Mouse (Mus musculus) lung, embryonic 15.5 days (tissue): ENCODE results near the gene Cwc25. TPM values are rescaled to one million over a fixed set of nuclear protein-coding genes. Genes with fewer than 3 reads are reported as not detected.

ENCODE experiments used
- ATAC-seq: fragments of 200-750 bp; cut with Nextera tagmentation; 2 replicates; pipeline ENCODE4 v1.8.0; 2017; ENCODE audit warnings: moderate number of reproducible peaks, borderline replicate concordance; ENCODE audit not compliant: low FRiP score, low TSS enrichment; ENCODE audit errors: extremely low read depth
- H3K27ac ChIP-seq: fragments of 300-500 bp; sonication (generic); 2 replicates; pipeline ENCODE4 v1.5.1; 2015; ENCODE audit warnings: moderate library complexity, mild to moderate bottlenecking, inconsistent platforms
- H3K27me3 ChIP-seq: fragments of 300-500 bp; sonication (generic); 2 replicates; pipeline ENCODE4 v1.6.1; 2015; ENCODE audit warnings: inconsistent platforms
- H3K36me3 ChIP-seq: fragments of 300-500 bp; sonication (generic); 2 replicates; pipeline ENCODE4 v1.6.1; 2015; ENCODE audit warnings: inconsistent platforms
- H3K4me1 ChIP-seq: fragments of 300-500 bp; sonication (generic); 2 replicates; pipeline ENCODE4 v1.6.1; 2015; ENCODE audit warnings: inconsistent platforms
- H3K4me2 ChIP-seq: fragments of 300-500 bp; sonication (generic); 2 replicates; pipeline ENCODE4 v1.6.1; 2015; ENCODE audit warnings: inconsistent platforms, mild to moderate bottlenecking, moderate library complexity
- H3K4me3 ChIP-seq: fragments of 300-500 bp; sonication (generic); 2 replicates; pipeline ENCODE4 v1.5.1; 2015; ENCODE audit warnings: mild to moderate bottlenecking, inconsistent platforms
- H3K9ac ChIP-seq: fragments of 300-500 bp; sonication (generic); 2 replicates; pipeline ENCODE4 v1.6.1; 2015; ENCODE audit warnings: inconsistent platforms
- H3K9me3 ChIP-seq: fragments of 300-500 bp; sonication (generic); 2 replicates; pipeline ENCODE4 v1.6.1; 2016; ENCODE audit warnings: inconsistent platforms
- WGBS: fragments of 180-500 bp; shearing (Covaris S2); methylation state at CpG from one replicate; pipeline ENCODE4 v1.1.7; 2015; 5-methylcytosine and 5-hydroxymethylcytosine counted together
- polyA plus RNA-seq: library from polyadenylated mRNA; unstranded; fragments of >200 nt; fragmentation: Nextera tagmentation; extraction: Ambion mirVana; gene quantifications from 2 replicates; pipeline ENCODE4 v1.2.1, GENCODE M21; 2015

Cwc25 gene
- polyA plus RNA-seq, 1 experiment from 2014 or later: 18.5 TPM

DNA sequence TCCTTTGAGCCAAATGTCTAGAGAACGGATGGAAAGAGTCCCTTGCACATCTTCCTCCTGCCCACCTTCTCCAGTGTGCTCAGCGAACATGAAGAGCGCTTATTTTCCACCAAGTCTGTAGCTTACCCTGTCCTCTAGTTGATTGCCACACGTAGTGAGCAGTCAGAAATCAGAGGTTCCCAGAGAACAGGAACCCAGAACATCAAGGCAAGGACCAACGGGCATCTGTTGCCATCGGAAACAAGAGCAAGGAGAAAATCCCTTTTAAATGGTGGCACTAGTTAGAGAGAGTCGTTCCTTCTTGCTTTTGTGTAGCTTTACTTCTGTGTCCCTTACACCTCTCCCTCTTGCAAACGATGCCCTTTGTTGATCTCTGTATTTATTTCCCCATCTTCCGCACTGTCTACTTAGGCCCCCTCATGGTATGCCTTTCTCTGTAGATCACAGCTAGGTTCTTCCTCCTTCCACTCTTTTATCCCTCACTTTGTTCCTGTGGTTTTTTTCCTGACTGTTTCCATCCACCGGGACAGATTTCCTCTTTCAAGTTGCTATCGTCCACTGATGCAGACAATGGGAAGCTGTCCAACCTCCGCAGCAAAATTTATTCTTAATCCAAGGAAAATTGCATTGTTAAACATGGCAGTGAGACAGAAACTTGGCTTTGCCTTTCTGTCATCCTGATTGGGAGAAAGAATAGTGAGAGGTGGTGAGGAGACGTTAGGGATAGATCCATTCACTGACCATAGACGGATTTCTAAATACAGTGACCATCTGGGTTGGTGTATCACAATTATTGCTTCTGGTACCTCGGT, 64.6 kb downstream of the Cwc25 start:
- Histone ChIP-seq H3K9me3 (no peaks in the 10 kb centered on the region), H3K36me3 (peaks cover 19% of the 10 kb centered on the region), H3K27ac (peak overlapping the region; percentile 88), H3K4me2 (peak overlapping the region; percentile 95), H3K9ac (peak overlapping the region; percentile 11; the same call in 1 of the 2 replicates), H3K4me3 (peak overlapping the region; percentile 90), H3K4me1 (peaks cover 38% of the 10 kb centered on the region), H3K27me3 (no peaks in the 10 kb centered on the region)
- WGBS: 45% methylated on average over 15 of the region's 15 CpGs
- ATAC-seq: no peak

DNA sequence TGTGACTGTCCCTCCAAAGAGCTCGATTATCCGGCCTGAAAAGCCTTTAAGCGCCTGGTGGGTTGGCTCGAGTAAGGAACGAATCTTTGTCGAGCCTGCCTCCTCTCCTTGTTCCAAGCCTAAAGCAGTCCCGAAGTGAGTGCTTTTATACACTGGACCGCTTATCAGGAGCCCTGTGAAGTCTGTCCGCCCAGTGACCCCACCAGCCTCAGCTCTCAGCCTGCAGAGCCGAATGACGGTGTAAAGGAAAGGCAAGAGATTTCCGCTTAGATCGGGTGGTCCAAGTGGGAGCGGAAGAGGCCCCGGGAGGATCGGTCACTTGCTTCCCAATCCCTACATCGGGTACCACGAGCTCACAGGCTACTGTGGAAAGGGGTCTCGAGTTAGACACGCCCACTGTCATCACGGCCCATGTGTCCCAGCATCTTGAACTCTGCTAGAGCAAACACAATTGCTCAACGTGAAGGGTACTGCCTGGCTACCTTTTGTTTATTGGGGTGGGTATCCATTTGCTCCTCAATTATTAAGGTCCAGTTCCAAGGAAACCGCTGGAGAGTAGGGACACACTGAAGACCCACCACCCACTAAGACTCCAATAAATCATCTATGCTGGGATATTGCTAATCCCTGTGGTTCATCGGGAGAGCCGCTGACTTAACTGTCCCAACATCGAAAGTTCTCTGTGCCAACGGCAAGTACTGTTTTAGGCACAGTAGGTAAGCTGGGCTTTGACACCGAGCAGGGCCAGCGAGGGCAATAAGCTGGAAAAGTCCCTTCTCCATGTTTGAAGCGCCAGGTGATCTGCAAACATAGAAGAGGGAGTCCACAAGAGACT, 65.4 kb downstream of the Cwc25 start:
- no peak for ATAC-seq
- Histone ChIP-seq H3K4me1 (peaks cover 47% of the 10 kb centered on the region), H3K36me3 (peaks cover 11% of the 10 kb centered on the region), H3K4me3 (peak overlapping the region; percentile 90), H3K9ac (peak overlapping the region; percentile 86), H3K4me2 (peak overlapping the region; percentile 95), H3K9me3 (no peaks in the 10 kb centered on the region), H3K27me3 (no peaks in the 10 kb centered on the region), H3K27ac (peak overlapping the region; percentile 100)
- WGBS: 14% methylated on average over 30 of the region's 30 CpGs

DNA sequence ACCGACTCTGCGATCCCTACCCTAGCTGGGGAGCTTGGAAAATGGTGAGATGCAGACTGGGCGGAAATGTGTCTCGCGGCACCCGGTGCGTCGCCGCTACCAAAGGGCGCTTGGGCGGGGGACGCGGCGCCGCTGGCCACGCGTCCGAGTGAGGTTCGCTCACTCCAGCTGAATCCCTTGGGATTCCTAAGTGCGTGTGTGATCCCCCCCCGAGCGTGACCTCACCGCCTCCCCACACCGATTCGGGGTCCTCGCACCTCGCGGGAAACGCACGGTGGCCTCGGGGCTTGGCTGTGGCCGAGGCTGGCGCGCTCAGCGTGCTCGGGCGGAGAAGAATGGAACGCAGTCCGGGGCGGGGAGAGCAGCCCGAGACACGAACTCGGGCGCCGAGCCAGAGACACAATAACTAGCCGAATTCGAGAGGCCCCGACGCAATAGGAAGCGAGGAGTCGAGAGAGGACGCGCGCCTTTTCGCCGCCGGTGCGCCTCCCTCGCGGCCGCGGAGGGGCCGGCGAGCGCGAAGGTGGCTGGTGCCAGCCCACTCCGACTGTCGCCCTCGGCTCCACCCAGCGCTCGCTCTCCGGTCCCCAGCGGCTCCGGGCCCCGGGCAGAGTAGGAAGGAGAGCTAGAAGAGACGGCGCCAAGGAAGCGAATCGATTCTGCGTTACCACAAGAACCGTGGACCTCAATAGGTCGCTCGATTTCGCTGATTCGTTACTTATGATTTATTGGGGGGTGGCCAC, 66.2 kb downstream of the Cwc25 start, which contains the start of gene Pcgf2:
Gene Pcgf2 (minus strand): TSS at position 495 of the 743 bp plus-strand sequence.
- peaks cover 5% of the 10 kb centered on the region; the same call in 1 of the 2 replicates for H3K36me3 ChIP-seq
- H3K4me2 ChIP-seq: peak within 1 kb of the TSS; percentile 95
- peak within 1 kb of the TSS; percentile 94 for H3K9ac ChIP-seq
- H3K27me3 ChIP-seq: no peaks in the 10 kb centered on the region
- peak; percentile 21 for ATAC-seq
- WGBS: under 1% methylated on average over 85 of the region's 85 CpGs
- peaks cover 55% of the 10 kb centered on the region for H3K4me1 ChIP-seq
- peak within 1 kb of the TSS; percentile 100 for H3K27ac ChIP-seq
- peak within 1 kb of the TSS; percentile 90 for H3K4me3 ChIP-seq
- no peaks in the 10 kb centered on the region for H3K9me3 ChIP-seq

DNA sequence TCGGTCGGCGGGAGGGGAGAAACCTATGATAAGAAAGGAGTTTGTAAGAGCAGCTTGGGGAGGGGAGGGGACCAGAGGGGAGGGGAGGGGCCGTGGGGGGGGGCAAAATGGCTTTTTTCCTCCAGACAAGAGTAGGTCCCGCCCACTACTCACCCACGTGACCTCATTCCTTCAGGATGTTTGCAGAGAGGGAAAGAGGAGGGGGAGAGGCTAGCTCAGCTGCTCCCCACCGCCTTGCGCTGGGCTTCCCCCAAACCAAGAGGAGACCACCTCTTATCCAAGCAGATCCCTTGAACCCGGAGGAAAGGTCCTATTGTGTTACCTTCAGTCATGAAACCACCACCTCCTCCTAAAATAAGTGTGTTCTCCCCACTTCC, 66.7 kb downstream of the Cwc25 start:
- Histone ChIP-seq H3K4me2 (peak overlapping the region; percentile 95), H3K4me1 (peaks cover 60% of the 10 kb centered on the region), H3K36me3 (peaks cover 2% of the 10 kb centered on the region; the same call in 1 of the 2 replicates), H3K4me3 (peak overlapping the region; percentile 90), H3K9ac (peak overlapping the region; percentile 94), H3K27ac (peak overlapping the region; percentile 100), H3K27me3 (no peaks in the 10 kb centered on the region), H3K9me3 (no peaks in the 10 kb centered on the region)
- WGBS: 0% methylated on average over 3 of the region's 9 CpGs
- ATAC-seq: peak; percentile 48

DNA sequence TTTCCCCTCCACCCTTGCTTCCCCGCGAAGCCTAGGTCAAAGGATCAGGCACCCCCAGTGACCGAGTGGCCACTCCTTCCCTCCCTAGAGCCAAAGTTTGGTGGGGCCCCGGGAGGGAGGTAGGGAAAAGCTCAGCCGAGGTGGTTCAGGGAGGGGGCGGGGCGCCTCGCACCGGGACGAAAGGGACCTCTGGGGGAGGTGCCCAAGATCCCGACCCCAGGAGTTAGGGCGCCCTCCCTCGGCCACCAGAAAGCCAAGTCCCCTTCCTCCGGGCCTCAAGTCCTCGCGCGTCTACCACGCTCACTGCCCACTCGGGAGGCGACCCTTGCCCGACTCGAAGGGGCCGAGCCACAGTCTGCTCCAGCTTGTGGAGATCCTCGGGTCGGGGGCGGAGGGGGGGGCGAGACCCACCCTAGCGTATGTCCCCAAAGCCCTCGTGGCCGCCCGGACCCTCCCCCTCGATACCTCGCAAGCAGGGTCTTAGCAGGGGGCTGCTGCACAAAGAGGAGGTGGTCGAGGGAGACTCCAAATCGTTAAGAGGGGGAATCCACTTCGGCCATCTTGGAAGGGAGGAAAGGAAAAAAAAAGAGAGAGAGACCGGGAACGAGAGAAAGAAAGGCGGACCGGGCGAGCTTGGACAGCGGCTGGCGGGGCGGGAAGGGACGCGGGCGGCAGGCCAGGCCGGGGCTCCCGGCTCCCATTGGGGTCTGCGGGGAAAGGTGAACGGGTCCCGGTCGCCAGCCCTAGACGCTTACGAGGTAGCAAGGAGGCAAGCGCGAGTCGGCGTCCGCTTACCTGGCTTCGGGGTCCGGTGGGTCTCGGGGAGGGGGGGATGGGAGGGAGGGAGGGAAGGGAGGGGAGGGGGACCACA, 67.4 kb downstream of the Cwc25 start:
- WGBS: under 1% methylated on average over 56 of the region's 63 CpGs
- Histone ChIP-seq H3K4me2 (peak overlapping the region; percentile 95), H3K9me3 (no peaks in the 10 kb centered on the region), H3K4me1 (peaks cover 60% of the 10 kb centered on the region), H3K36me3 (no peaks in the 10 kb centered on the region), H3K4me3 (peak overlapping the region; percentile 90), H3K27ac (peak overlapping the region; percentile 100), H3K9ac (peak overlapping the region; percentile 94), H3K27me3 (no peaks in the 10 kb centered on the region)
- ATAC-seq: no peak

DNA sequence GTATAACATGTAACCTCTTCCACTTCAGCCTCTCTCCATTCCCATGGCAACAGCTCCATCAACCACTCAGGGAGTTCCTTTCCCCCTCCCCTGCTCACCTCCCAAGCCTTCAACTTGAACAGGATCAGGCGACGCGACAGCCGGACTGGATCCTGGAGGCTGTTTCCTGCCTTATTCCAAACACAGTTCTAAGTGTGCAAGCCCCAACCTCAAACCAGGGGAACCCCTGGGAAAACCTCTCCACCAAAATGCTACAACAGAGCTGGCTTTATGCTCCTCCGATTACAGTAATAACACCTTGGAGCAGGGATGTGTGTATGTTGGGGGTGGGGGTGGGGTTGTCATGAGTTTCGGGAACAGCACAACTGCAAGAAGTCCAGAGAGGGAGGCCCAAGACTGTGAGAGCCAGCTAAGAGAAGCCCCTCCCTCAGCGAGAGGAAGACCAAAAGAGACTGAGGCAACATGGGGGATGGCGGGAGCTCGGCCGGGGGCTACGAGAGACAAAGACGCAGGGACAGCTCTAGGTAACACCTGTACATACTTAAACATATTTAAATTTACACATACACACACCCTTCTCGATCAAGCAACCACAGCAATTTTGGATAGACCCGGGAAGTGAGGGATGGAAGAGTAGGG, 68.3 kb downstream of the Cwc25 start:
- Histone ChIP-seq H3K9me3 (no peaks in the 10 kb centered on the region), H3K9ac (peak overlapping the region; percentile 94), H3K27ac (peak overlapping the region; percentile 100), H3K4me3 (peak overlapping the region; percentile 90), H3K4me2 (peak overlapping the region; percentile 95), H3K27me3 (no peaks in the 10 kb centered on the region), H3K4me1 (peaks cover 62% of the 10 kb centered on the region), H3K36me3 (peaks cover 5% of the 10 kb centered on the region; the same call in 1 of the 2 replicates)
- 1% methylated on average over 14 of the region's 14 CpGs for WGBS
- no peak for ATAC-seq

DNA sequence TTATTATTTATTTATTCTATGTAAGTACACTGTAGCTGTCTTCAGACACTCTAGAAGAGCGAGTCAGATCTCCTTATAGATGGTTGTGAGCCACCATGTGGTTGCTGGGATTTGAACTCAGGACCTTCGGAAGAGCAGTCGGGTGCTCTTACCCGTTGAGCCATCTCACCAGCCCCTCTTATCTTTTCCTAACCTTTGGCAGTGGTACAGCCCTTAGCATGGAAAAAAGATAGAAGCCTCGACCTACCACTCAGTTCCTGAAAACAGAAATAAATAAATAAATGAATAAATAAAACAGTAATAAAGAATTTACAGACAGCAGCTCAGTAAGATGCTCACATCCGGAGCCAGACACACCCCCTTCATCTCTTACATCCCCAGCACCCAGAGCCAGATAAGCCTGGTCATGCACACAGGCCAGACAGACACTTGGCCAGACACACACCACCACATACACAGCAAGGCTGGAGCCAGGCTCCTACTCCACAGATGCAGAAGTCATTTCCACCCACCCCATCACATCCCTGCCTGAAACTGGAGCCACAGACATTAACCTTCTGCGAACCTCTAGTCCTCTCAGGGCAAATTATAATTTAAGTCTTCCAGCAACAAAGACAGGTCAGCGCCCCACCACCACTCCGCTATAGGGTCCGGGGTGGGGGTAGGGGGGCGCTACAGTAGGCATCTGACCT, 69.0 kb downstream of the Cwc25 start:
- H3K9ac ChIP-seq: peak overlapping the region; percentile 94
- peak overlapping the region; percentile 90 for H3K4me3 ChIP-seq
- H3K27ac ChIP-seq: peak overlapping the region; percentile 100
- H3K9me3 ChIP-seq: no peaks in the 10 kb centered on the region
- WGBS: 38% methylated on average over 11 of the region's 11 CpGs
- peaks cover 62% of the 10 kb centered on the region for H3K4me1 ChIP-seq
- H3K27me3 ChIP-seq: no peaks in the 10 kb centered on the region
- peak overlapping the region; percentile 95 for H3K4me2 ChIP-seq
- H3K36me3 ChIP-seq: peaks cover 12% of the 10 kb centered on the region
- no peak for ATAC-seq

DNA sequence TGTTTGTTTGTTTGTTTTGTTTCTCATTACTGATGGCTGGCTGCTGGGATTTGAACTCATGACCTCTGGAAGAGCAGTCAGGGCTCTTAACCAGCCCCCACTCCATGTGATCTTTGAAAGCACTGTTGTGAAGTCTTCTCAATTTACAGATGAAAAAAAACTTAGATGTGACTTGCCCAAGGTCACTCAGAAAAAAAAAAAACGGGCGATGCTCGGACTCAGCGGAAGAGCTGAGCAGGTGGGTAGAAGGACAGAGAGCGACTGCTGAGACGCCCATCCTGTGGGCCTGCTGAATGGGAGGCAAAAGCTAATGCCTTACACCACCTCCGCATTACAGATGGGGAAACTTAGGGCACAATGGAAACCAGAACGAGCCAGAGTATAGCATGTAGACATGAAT, 69.7 kb downstream of the Cwc25 start:
- 67% methylated on average over 8 of the region's 8 CpGs for WGBS
- H3K36me3 ChIP-seq: peaks cover 18% of the 10 kb centered on the region
- no peak overlapping the region for H3K9ac ChIP-seq
- H3K4me3 ChIP-seq: no peak overlapping the region
- no peak overlapping the region for H3K27ac ChIP-seq
- peaks cover 56% of the 10 kb centered on the region for H3K4me1 ChIP-seq
- no peaks in the 10 kb centered on the region for H3K9me3 ChIP-seq
- H3K4me2 ChIP-seq: no peak overlapping the region; the same call in 1 of the 2 replicates
- ATAC-seq: no peak
- no peaks in the 10 kb centered on the region for H3K27me3 ChIP-seq

DNA sequence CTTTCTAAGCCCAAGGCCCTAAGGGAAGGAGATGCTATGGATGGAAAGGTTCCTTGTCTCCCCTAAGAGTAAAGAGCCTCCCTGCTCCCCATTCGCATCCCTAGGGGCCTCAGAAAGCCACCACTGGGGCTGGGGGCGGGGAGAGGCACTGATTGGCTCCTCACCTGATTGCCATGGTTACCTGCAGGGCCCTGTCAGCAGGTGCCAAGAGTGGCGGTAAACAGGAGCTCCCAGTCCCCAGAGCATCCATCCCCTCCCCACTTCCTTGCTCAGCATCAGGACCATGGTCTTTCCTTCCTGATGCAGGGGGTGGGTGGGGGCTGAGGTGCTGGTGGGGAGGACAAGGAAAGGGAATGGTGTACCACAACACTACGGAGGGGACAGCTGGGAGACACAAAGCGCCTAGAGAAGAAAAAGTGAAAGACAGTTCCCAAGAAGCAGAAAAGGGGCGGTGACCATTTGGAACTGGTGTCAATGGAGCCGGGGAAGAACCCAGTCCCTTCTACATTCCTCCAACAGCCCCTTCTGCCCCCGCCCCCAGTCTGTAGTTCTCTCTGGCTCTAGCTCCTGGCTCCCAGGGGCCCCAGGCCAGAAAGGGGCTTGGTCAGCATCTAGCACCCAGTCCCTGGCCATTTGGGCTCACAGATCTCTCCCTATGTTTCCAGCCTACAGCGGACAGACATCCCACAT, 70.5 kb downstream of the Cwc25 start:
- no peak for ATAC-seq
- Histone ChIP-seq H3K9ac (no peak overlapping the region; the same call in 1 of the 2 replicates), H3K27me3 (no peaks in the 10 kb centered on the region), H3K4me1 (peaks cover 48% of the 10 kb centered on the region), H3K4me2 (peak overlapping the region; percentile 41), H3K27ac (peak overlapping the region; percentile 71), H3K4me3 (peak overlapping the region; percentile 11), H3K36me3 (peaks cover 27% of the 10 kb centered on the region), H3K9me3 (no peaks in the 10 kb centered on the region)
- 44% methylated on average over 9 of the region's 9 CpGs for WGBS
